Mouse (Mus musculus) adrenal gland, adult 18-20 months (tissue): Measurements from ENCODE around the gene Insc. TPM values are rescaled to one million over a fixed set of nuclear protein-coding genes. Genes with fewer than 3 reads are reported as not detected.

ENCODE experiments used
- DNase-seq, 2 experiments: peaks; one replicate each; pipeline ENCODE4 v3.0.0; 2021 to 2022; ENCODE audit warnings: low spot score in 2 of 2
- total RNA-seq, 2 experiments: library from RNA; stranded (reverse); gene quantifications; 1 replicate in 1 of 2; 2 replicates in 1 of 2; pipeline ENCODE4 v1.2.3; 2021

Gene Insc
- total RNA-seq, 2 experiments from 2014 or later = 0.42 to 0.50 TPM

- no peak for DNase-seq
These were observed 75.3 kb downstream of the Insc start for GRCm38 (mm10) chr7:114818836-114819235.

DNA sequence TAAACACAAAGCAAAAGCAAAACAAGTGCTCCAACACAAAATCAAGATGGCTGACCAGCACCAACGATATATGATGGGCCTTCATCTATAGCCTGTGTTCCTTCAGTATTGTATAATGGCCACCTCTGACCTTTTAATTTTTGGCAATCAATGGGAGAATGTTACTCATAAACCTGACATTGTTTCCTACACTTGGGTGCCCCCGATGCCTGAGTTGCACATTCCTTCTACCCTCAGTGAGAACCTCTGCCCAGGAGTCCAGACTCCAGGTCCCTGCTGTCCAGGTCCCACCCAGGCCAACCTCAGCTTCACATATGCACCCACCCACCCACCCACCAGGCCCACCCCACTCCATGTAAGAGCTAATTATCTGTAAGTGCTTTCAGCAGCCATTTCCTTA is 79.2 kb downstream of the Insc start:
- no peak for DNase-seq

DNA sequence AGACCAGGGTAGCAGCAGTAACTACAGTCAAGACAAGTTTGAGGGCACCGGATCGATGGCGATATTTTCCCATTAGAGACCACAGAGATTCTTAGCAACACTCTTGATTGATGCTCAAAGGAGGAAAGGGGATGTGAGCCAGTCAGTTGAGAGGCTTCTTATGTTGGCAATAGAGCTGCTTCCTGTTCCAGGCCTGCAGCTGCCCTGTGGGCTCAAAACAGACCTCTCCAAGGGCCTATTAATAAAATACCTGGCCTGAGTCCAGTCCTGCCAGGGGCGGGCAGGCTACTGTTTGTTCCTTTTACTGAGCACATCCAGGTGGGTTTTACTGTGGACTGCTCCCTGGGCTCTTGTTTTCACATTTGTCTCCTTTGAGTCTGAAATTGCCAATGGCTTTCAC is 83.9 kb downstream of the Insc start:
- DNase-seq = no peak

DNA sequence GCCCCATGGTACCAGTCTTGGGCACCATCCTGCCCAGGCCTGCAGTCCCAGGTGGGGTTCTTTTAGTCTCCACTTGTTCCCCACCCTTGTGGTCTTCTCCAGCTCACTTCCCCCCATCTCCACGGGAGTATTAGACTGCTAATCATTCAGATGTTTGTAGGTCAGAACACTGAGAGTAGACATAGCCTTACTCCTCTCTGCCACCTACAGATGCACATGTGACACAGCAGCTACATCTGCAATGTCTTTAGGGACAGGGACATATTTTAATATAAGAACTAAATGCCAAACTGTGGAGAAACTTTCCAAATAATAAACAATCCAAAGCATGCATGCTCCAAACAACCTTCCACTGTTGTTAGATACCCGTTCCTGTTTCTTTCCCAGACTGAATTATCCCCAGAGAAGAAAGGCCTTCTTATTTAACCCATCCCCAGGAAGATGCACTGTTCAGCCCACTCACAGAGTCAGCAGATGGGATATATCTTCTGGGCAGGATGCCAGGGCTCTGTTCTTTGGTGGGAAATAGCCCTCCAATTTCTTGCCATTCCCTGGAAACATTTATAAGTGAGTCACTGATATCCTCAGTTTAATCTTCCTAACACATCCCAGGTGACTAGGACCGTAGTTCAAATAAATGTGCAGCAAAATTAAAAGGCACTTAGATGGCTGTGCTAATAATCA is 88.9 kb downstream of the Insc start:
- no peak for DNase-seq

DNA sequence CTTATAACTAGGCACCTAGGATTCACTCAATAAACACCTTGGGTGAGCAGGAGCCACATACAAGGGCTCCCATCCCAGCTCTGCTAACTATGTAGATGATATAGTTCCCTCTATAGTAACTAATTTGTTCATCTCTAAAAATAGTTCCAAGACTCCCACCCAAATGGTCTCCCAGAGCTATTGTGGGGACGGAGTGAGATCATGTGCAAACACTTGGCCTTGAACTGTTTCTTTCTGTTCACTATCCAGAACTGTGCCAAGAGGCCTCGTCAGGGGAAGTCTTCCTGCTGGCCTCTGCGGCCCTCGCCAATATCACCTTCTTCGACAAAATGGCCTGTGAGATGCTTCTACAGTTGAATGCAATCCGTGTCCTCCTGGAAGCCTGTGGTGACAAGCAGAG is 91.0 kb downstream of the Insc start:
- no peak for DNase-seq

GRCm38 (mm10) chr7:114837268-114837667 is 93.8 kb downstream of the Insc start:
- no peak for DNase-seq

DNA sequence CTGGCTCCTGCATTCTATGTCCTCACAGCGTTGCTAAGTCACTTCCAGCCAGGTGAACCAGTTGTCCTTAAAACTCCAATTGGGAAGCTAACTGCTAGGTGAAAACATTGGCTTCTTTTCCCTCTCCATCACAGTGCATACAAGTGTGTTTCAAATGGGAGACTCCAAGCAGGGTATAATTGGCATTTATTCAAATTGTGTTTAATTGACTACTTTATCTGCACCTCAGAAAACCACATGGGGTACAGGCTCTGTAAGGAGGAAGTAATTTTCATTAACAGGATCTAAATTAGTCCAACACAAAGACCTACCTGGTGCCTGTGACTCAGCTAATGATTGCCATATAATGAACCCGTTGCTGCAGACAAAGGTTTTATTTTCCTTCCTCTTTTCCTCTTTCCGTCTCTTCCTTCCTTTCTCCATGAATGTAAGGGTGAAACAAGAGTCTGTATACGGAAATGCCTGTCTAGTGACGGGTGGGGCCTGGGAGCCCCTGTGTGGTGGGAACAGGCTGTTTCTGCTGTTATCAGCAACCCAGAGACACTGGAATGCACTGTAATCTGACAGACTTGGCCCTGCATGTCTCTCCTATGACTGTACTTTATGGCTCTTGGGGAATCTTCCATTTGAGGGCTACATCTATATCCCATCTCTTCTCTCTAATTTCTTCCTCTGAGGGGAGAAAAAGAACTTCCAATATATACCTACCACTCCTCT is 96.7 kb downstream of the Insc start:
- no peak for DNase-seq

DNA sequence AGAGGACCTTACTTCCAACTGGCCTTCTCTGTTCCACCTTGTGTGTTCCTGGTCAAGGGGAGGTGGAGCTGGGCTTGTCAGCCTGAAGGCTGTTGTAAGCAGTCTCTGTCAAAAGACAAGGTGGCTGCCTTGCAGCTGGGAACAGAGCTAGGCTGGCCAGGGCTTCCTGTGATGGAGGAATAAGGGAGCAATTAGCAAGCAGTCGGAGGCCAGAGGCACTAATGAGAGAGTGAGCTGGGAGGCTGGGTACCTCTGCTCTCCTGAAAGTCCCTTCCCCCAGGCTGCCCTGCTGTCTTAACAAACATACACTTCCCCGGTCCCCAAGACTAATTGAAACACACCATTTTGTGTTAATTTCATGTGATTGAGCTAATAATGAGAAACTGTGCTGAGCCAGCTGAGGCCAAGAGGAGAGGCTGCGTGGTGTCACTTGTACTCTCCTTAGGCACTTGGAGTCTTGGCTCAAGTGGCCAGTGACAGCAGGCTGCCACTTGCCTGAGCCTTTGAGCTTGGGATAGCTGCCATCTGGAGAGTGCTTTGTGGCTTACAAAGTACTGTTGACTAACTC is 99.2 kb downstream of the Insc start:
- DNase-seq = no peak

DNA sequence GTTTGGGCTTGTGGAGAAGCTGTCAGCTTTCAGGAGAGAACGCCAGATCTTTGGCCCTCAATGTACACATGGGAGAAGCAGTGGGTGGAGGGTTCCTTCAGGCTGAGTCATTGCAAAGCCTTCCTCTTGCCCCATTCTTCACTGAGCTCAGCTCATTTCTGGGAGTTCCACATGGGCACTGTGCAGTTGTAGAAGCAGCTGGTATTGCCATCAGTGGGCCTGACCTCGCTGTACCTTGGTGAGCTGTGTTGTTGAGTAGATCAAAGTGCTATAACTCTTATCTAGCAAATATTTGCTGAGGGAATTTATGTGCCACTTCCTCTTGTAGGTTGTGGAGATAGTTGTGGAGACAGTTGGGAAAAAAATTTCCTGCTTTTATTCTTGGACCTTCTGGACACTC is 103.7 kb downstream of the Insc start:
- DNase-seq = no peak

GRCm38 (mm10) chr7:114852387-114852786 is 108.9 kb downstream of the Insc start:
- DNase-seq = no peak

- DNase-seq = no peak
These were observed 110.7 kb downstream of the Insc start for GRCm38 (mm10) chr7:114854169-114854568.

DNA sequence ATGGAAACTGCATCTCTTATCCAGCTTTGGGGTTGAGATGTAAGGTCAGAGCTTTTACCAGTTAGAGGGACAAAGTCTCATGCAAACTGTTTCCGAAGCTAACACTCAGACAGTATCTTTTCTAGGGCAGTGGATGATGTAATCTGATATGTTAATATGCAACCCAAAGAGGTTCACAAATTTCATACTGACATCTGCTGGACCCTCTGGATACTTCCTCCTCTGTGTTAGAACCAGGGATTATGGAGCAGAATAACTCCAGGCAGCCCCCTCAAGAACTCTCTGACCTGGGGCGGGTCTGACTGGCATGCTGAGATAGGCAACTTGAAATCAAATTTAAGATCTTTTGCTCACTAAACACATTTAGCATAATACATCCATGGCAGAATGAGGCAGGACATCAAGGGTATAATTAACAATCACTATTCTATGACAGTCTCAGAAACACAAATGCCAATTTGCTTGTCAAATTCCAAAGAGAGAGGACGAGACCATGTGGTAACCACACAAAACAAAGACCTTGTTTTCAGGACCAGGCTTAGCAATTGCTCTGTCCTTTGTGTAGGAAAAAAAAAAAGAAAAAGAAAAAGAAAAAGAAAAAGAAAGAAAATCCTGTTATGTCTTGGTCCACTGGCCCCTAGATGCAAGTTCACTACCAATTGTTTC is 117.5 kb downstream of the Insc start:
- no peak for DNase-seq

- no peak for DNase-seq
These were observed 130.0 kb downstream of the Insc start for GRCm38 (mm10) chr7:114873315-114874012.

GRCm38 (mm10) chr7:114874032-114874441 is 130.5 kb downstream of the Insc start:
- no peak for DNase-seq

DNA sequence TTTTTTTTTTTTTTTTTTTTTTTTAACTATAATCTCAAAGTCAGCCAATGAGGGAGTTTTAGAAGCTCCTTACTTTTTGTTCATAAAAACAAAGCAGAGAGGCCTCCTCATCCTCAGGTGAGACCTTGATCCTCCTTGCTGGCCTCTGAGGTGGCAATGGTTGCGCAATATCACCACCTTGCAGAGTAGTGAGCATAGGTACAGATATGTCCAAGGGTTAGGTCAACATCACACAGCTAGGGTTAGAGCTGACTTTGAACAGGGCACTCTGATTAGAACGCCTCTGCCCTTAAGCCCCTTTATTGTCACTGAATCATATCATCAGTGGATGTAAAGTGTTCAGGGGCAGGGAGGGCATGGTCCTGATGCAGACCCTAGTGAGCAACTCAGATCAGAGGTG is 131.1 kb downstream of the Insc start:
- DNase-seq = no peak

DNA sequence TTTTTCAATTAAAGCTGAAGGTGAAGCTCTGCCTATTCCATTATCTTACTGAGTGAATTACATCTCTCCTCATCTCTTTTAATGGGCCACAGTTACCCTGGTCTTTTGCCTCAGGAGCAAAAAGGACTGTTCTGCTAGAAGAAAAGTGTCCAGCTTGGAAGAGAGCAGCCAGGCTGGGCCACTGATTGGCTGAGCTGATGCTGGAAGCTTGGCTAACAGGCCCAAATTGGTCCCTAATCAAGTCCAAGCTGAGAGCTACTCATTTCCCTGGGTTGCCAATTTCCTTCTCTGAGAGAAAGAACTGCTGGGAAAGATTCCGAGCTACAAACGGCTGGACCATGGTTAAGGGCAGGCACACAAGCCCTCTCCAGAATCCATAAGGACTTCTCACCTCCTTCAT is 140.1 kb downstream of the Insc start:
- no peak for DNase-seq

GRCm38 (mm10) chr7:114886933-114887332 is 143.4 kb downstream of the Insc start:
- no peak for DNase-seq

DNA sequence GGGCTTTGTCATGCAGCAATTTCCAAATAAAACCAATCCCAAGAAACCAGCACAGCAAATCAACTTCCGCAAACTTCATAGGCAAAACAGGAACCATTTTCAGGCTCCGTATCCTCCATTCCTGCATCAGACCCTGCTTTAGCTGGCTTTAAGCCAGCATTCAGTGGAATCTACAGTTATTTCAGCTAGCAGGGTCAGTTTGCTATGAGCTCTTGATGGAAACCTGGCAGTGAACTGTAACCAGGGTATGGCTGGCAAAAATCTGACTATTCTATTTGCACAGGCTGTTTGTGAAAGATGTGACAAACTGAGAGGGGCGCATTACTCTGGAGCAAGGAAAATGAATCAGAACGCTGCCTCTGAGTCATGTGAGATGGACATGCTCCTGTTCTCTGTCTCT is 146.7 kb downstream of the Insc start:
- DNase-seq = no peak

GRCm38 (mm10) chr7:114892618-114893257 is 149.2 kb downstream of the Insc start:
- DNase-seq = no peak

- no peak for DNase-seq
These were observed 150.4 kb downstream of the Insc start for GRCm38 (mm10) chr7:114893889-114894288.
